Mouse (Mus musculus): ENCODE data around the gene Tmem248. TPM values are rescaled to one million over a fixed set of nuclear protein-coding genes. Genes with fewer than 3 reads are reported as not detected.
A peak's percentile ranks its signal among the peaks of the same experiment; 100 is the strongest.

Gene Tmem248
- total and polyA plus RNA-seq, 2 experiments from 2014 or later, result 31.6 to 46.9 TPM

- Histone ChIP-seq H3K36me3 (ENCODE audit: insufficient read depth, low read length) (peaks cover 10% of the 10 kb centered on the region), H3K4me3 (ENCODE audit: low read depth, low read length) (no peak overlapping the region), H3K4me2 (ENCODE audit: low read depth, low read length, poor library complexity, severe bottlenecking) (no peak overlapping the region), H3K9ac (replicated peaks; ENCODE audit: low read length, poor library complexity, severe bottlenecking) (no peak overlapping the region), H3K27ac (ENCODE audit: low read depth, low read length) (no peak overlapping the region), H3K4me1 (ENCODE audit: insufficient read depth, low read length) (no peaks in the 10 kb centered on the region), H3K27me3 (ENCODE audit: insufficient read depth, low read length) (no peaks in the 10 kb centered on the region), H3K9me3 (ENCODE audit: low read length) (no peaks in the 10 kb centered on the region)
- TF ChIP-seq CTCF (IDR thresholded peaks at IDR 0.05), result no peak
- WGBS, result 91% methylated on average over 6 of the region's 6 CpGs
- DNase-seq (ENCODE audit: low spot score) (no peak), ATAC-seq (ENCODE audit: low FRiP score) (no peak)
Observed at GRCm38 (mm10) chr5:130185312-130185711, 31.6 kb upstream of the Tmem248 start.

DNA sequence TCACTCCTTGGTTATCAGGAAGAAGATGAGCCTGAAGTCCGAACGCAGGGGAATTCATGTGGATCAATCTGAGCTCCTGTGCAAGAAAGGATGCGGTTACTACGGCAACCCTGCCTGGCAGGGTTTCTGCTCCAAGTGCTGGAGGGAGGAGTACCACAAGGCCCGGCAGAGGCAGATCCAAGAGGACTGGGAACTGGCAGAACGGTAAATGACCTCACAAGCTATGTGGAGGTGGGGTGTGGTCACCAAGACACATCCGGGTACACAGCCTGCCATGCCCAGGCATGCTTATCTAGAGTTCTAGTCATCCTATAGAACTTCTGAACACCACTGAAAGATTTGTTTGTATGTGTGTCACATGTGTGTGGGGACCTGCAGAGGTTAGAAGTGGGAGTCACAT, 29.5 kb upstream of the Tmem248 start:
- Histone ChIP-seq H3K4me1 (ENCODE audit: insufficient read depth, low read length) (no peaks in the 10 kb centered on the region), H3K4me2 (ENCODE audit: low read depth, low read length, poor library complexity, severe bottlenecking) (no peak overlapping the region), H3K9me3 (ENCODE audit: low read length) (no peaks in the 10 kb centered on the region), H3K9ac (replicated peaks; ENCODE audit: low read length, poor library complexity, severe bottlenecking) (no peak overlapping the region), H3K36me3 (ENCODE audit: insufficient read depth, low read length) (peaks cover 23% of the 10 kb centered on the region), H3K4me3 (ENCODE audit: low read depth, low read length) (no peak overlapping the region), H3K27ac (ENCODE audit: low read depth, low read length) (no peak overlapping the region), H3K27me3 (ENCODE audit: insufficient read depth, low read length) (no peaks in the 10 kb centered on the region)
- ATAC-seq (ENCODE audit: low FRiP score) (no peak), DNase-seq (ENCODE audit: low spot score) (peak; percentile 35)
- TF ChIP-seq CTCF (IDR thresholded peaks at IDR 0.05), result no peak
- 25% methylated on average over 7 of the region's 7 CpGs for WGBS

- TF ChIP-seq CTCF (IDR thresholded peaks at IDR 0.05), result no peak
- no peak for ATAC-seq (ENCODE audit: low FRiP score)
- DNase-seq (ENCODE audit: low spot score), result no peak
- no peak overlapping the region for H3K9ac ChIP-seq (replicated peaks; ENCODE audit: low read length, poor library complexity, severe bottlenecking)
- no peak overlapping the region for H3K4me3 ChIP-seq (ENCODE audit: low read depth, low read length)
- H3K27me3 ChIP-seq (ENCODE audit: insufficient read depth, low read length), result no peaks in the 10 kb centered on the region
- peaks cover 26% of the 10 kb centered on the region for H3K36me3 ChIP-seq (ENCODE audit: insufficient read depth, low read length)
- no peaks in the 10 kb centered on the region for H3K4me1 ChIP-seq (ENCODE audit: insufficient read depth, low read length)
- WGBS, result 92% methylated on average over 6 of the region's 6 CpGs
- no peak overlapping the region for H3K4me2 ChIP-seq (ENCODE audit: low read depth, low read length, poor library complexity, severe bottlenecking)
- no peak overlapping the region for H3K27ac ChIP-seq (ENCODE audit: low read depth, low read length)
- H3K9me3 ChIP-seq (ENCODE audit: low read length), result no peaks in the 10 kb centered on the region
Observed at GRCm38 (mm10) chr5:130190909-130191308, 26.0 kb upstream of the Tmem248 start.

- Histone ChIP-seq H3K27me3 (ENCODE audit: insufficient read depth, low read length) (no peaks in the 10 kb centered on the region), H3K36me3 (ENCODE audit: insufficient read depth, low read length) (peaks cover 26% of the 10 kb centered on the region), H3K9ac (replicated peaks; ENCODE audit: low read length, poor library complexity, severe bottlenecking) (no peak overlapping the region), H3K4me2 (ENCODE audit: low read depth, low read length, poor library complexity, severe bottlenecking) (no peak overlapping the region), H3K9me3 (ENCODE audit: low read length) (no peaks in the 10 kb centered on the region), H3K27ac (ENCODE audit: low read depth, low read length) (no peak overlapping the region), H3K4me1 (ENCODE audit: insufficient read depth, low read length) (no peaks in the 10 kb centered on the region), H3K4me3 (ENCODE audit: low read depth, low read length) (no peak overlapping the region)
- no peak for DNase-seq (ENCODE audit: low spot score)
- ATAC-seq (ENCODE audit: low FRiP score), result no peak
- 97% methylated on average over 6 of the region's 6 CpGs for WGBS
- no peak for TF ChIP-seq CTCF (IDR thresholded peaks at IDR 0.05)
Observed at GRCm38 (mm10) chr5:130191865-130192264, 25.0 kb upstream of the Tmem248 start.

- no peak overlapping the region for H3K4me2 ChIP-seq (ENCODE audit: low read depth, low read length, poor library complexity, severe bottlenecking)
- H3K27ac ChIP-seq (ENCODE audit: low read depth, low read length), result no peak overlapping the region
- no peaks in the 10 kb centered on the region for H3K4me1 ChIP-seq (ENCODE audit: insufficient read depth, low read length)
- no peak overlapping the region for H3K4me3 ChIP-seq (ENCODE audit: low read depth, low read length)
- no peak for TF ChIP-seq CTCF (IDR thresholded peaks at IDR 0.05)
- H3K27me3 ChIP-seq (ENCODE audit: insufficient read depth, low read length), result no peaks in the 10 kb centered on the region
- ATAC-seq (ENCODE audit: low FRiP score) (no peak), DNase-seq (ENCODE audit: low spot score) (no peak)
- peaks cover 26% of the 10 kb centered on the region for H3K36me3 ChIP-seq (ENCODE audit: insufficient read depth, low read length)
- H3K9ac ChIP-seq (replicated peaks; ENCODE audit: low read length, poor library complexity, severe bottlenecking), result no peak overlapping the region
- no peaks in the 10 kb centered on the region for H3K9me3 ChIP-seq (ENCODE audit: low read length)
- WGBS, result 87% methylated on average over 2 of the region's 2 CpGs
Observed at GRCm38 (mm10) chr5:130192356-130192944, 24.4 kb upstream of the Tmem248 start.

GRCm38 (mm10) chr5:130193760-130194159, 23.1 kb upstream of the Tmem248 start:
- no peak for ATAC-seq (ENCODE audit: low FRiP score)
- Histone ChIP-seq H3K27ac (ENCODE audit: low read depth, low read length) (no peak overlapping the region), H3K4me3 (ENCODE audit: low read depth, low read length) (no peak overlapping the region), H3K9ac (replicated peaks; ENCODE audit: low read length, poor library complexity, severe bottlenecking) (no peak overlapping the region), H3K4me1 (ENCODE audit: insufficient read depth, low read length) (no peaks in the 10 kb centered on the region), H3K36me3 (ENCODE audit: insufficient read depth, low read length) (peaks cover 36% of the 10 kb centered on the region), H3K4me2 (ENCODE audit: low read depth, low read length, poor library complexity, severe bottlenecking) (no peak overlapping the region), H3K27me3 (ENCODE audit: insufficient read depth, low read length) (no peaks in the 10 kb centered on the region), H3K9me3 (ENCODE audit: low read length) (no peaks in the 10 kb centered on the region)
- WGBS, result 90% methylated on average over 3 of the region's 3 CpGs
- DNase-seq (ENCODE audit: low spot score), result no peak
- TF ChIP-seq CTCF (IDR thresholded peaks at IDR 0.05), result no peak
